Mouse (Mus musculus): ENCODE measurements at regions not wholly inside any gene's neighbourhood (a gene's known extent, or its start where the extent isn't known, plus 50 kb on each side); places are given as distances from the start of the nearest gene placed in this dataset.

DNA sequence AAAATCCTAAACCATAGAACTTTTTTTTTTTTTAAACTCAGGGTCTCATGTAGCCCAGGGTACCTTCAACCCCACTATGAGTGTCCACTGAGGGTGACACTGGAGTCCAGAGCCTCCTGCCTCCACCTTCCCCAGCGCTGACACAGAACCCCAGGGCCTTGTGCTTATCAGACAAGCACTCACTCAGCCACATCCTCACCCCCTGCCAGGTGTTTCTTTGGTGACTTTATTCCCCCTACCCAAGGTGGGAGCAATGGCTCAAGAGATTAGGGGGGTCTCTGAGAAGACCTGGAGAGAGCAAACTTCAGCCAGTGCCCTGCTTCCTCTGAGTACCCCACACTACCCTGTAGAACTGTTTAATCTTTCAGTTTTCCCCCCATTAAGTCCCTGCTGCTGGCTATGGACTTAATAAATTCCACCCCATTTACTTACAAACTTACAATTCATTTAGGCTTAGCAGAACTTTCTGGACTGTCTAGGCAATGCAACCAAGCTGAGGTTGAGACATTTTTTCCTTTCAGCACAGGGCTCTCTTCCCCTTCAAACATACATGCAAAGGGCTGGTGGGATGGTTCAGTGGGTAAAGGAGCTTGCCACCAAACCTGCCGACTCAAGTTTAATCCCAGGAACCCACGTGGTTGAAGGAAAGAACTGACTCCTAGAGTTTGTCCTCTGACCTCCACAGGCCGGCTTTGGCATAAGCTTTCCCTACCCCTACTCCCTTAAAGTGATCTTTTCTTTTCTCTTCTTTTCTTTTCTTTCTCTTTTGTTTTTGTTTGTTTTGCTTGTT lies 54.2 kb upstream of the Cux1 start:
- TF ChIP-seq POLR2A (IDR thresholded peaks at IDR 0.05; ENCODE audit: extremely low read depth, insufficient read depth, low read length), result no peak
- no peak for TF ChIP-seq CTCF (IDR thresholded peaks at IDR 0.05; ENCODE audit: extremely low read depth, insufficient read depth, low read length)

All from cortical plate, adult 2 months (tissue).